Mouse (Mus musculus) liver, adult 2 months (tissue): ENCODE results near the gene Cadm3. TPM values are rescaled to one million over a fixed set of nuclear protein-coding genes. Genes with fewer than 3 reads are reported as not detected.
A peak's percentile ranks its signal among the peaks of the same experiment; 100 is the strongest.

ENCODE experiments used
- DNase-seq: peaks from one replicate; pipeline ENCODE4 v3.0.0-alpha.2; 2011; ENCODE audit warnings: low read depth, low spot score; ENCODE audit errors: extremely low read depth
- H3K27ac ChIP-seq: fragments of 200-500 bp; replicated peaks from 2 replicates; pipeline ENCODE4 v1.5.1; 2012; ENCODE audit warnings: low read depth, mild to moderate bottlenecking, control low read depth, inconsistent platforms, low read length; ENCODE audit not compliant: insufficient read depth
- H3K27me3 ChIP-seq: fragments of 200-500 bp; 2 replicates; pipeline ENCODE4 v1.6.1; 2012; ENCODE audit warnings: mild to moderate bottlenecking, moderate library complexity, low read length, inconsistent platforms; ENCODE audit not compliant: control insufficient read depth, insufficient read depth
- H3K36me3 ChIP-seq: fragments of 200-500 bp; 2 replicates; pipeline ENCODE4 v1.6.1; 2012; ENCODE audit warnings: low read length, inconsistent platforms; ENCODE audit not compliant: control insufficient read depth, insufficient read depth
- H3K4me1 ChIP-seq: fragments of 200-500 bp; 2 replicates; pipeline ENCODE4 v1.6.1; 2011; ENCODE audit warnings: low read length; ENCODE audit not compliant: control insufficient read depth, insufficient read depth
- H3K4me3 ChIP-seq: fragments of 200-500 bp; 2 replicates; pipeline ENCODE4 v1.5.1; 2011; ENCODE audit warnings: low read depth, mild to moderate bottlenecking, control low read depth, low read length, moderate library complexity; ENCODE audit not compliant: insufficient read depth
- H3K79me2 ChIP-seq: fragments of 200-500 bp; 2 replicates; pipeline ENCODE4 v1.6.1; 2012; ENCODE audit warnings: inconsistent platforms, mild to moderate bottlenecking, low read length, moderate library complexity; ENCODE audit not compliant: control insufficient read depth, insufficient read depth
- H3K9ac ChIP-seq: fragments of 200-500 bp; 2 replicates; pipeline ENCODE4 v1.6.1; 2012; ENCODE audit warnings: low read depth, mild to moderate bottlenecking, control low read depth, inconsistent platforms, low read length
- CTCF ChIP-seq: fragments of 200-500 bp; IDR thresholded peaks from 2 replicates; pipeline ENCODE4 v1.5.1; 2011; ENCODE audit warnings: low read depth, low read length, control low read depth
- POLR2A ChIP-seq: fragments of 200-500 bp; IDR thresholded peaks from 2 replicates; pipeline ENCODE4 v1.6.1; 2011; ENCODE audit warnings: low read length, control low read depth; ENCODE audit not compliant: insufficient read depth; ENCODE audit errors: extremely low read depth
- WGBS: fragments of 180-500 bp; shearing (Covaris S2); methylation state at CpG from one replicate; pipeline ENCODE4 v1.1.7; 2018; 5-methylcytosine and 5-hydroxymethylcytosine counted together
- polyA plus RNA-seq: library from polyadenylated mRNA; depleted of rRNA; stranded (reverse); fragments of >200 nt; gene quantifications from 2 replicates; pipeline ENCODE4 v1.2.3, GENCODE M21; 2012
- total RNA-seq: library from RNA; depleted of rRNA; stranded (reverse); fragments of >200 nt; gene quantifications from 2 replicates; pipeline ENCODE4 v1.2.3, GENCODE M21; 2014

Cadm3 gene
- total and polyA plus RNA-seq, 2 experiments, result 3.0 to 9.2 TPM

DNA sequence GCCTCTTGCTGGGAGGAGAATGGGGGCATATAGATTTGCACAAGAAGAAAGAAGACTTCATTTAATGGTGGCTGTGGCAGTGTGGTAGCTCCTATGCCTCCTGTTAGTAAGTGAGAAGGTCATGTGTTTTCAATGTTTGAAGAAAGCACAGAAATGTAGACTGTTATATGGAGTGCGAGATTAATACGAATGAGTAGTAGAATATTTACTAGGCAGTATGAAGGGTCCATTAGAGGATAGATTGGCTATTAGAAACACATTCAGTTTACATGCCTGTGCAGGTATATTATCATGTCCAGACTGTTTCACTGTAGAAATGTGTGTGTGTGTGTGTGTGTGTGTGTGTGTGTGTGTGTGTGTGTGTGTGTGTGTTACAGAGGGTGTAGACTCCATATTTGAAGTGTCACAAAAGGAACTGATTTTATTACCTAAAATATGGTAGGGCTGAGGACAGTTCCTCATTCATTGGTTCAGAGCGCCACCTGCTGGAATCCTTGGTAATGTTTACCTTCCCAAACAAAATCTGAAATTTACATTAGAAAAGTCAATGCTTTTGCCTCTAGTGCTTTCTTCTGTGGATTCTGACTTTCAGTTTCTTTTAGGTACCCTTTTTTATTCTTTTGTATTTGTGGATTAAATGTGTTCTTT, 31.0 kb upstream of the Cadm3 start:
- WGBS, result 20% methylated on average over 3 of the region's 3 CpGs
- no peaks in the 10 kb centered on the region for H3K79me2 ChIP-seq
- no peaks in the 10 kb centered on the region for H3K27me3 ChIP-seq
- TF ChIP-seq POLR2A (no peak), CTCF (peak; percentile 44; the same call in 1 of the 2 replicates)
- no peak overlapping the region for H3K27ac ChIP-seq
- H3K4me1 ChIP-seq, result no peaks in the 10 kb centered on the region
- H3K4me3 ChIP-seq, result no peak overlapping the region
- DNase-seq, result peak; percentile 39
- no peak overlapping the region for H3K9ac ChIP-seq
- H3K36me3 ChIP-seq, result no peaks in the 10 kb centered on the region

DNA sequence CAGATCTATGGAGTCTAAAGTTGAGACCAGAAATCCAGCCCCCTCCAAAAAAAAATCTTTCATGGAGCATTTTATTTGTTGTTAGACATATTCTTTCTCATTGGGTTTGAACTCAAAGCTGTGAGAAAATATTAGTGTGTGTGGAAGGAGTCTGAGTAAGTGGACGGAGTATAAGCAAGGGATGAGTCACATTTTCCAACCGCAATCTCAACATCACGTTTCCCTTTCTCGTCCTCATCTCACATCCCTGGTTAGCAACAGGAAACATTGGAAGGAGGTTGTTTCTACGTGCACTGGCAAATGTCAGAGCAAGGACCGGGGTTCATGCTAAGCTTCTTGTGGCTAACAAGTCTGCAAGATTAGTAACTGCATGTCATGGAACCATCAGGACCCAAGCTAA, 24.3 kb upstream of the Cadm3 start:
- H3K4me1 ChIP-seq, result no peaks in the 10 kb centered on the region
- peaks cover 3% of the 10 kb centered on the region; the same call in 1 of the 2 replicates for H3K27me3 ChIP-seq
- no peak overlapping the region for H3K4me3 ChIP-seq
- no peaks in the 10 kb centered on the region for H3K36me3 ChIP-seq
- H3K9ac ChIP-seq, result no peak overlapping the region
- TF ChIP-seq CTCF (no peak), POLR2A (no peak)
- no peaks in the 10 kb centered on the region for H3K79me2 ChIP-seq
- no peak for DNase-seq
- WGBS, result 68% methylated on average over 6 of the region's 6 CpGs
- H3K27ac ChIP-seq, result no peak overlapping the region

DNA sequence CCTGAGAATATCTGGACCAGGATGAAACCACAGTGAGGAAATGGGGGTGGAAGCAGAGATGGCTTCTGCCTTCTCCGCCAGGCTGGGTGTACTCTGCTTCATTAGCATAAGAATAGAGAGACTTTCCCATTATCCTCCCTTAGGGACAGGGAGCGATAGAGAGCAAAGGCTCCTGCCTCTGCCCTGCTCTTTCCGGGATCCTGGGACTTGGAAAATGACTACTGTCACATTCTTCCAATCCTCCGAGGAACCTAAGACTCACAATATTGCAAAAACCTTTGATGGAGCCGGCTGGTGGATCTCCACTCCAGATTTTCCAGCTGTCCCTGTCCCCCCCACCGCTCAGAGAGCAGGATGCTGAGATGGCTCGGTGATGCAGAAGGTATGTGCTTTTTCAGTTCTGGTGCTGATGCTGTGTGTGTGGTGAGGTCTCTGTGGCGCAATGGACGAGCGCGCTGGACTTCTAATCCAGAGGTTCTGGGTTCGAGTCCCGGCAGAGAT, 22.5 kb upstream of the Cadm3 start:
- Histone ChIP-seq H3K79me2 (no peaks in the 10 kb centered on the region), H3K27ac (no peak overlapping the region), H3K4me1 (no peaks in the 10 kb centered on the region), H3K27me3 (peaks cover 3% of the 10 kb centered on the region; the same call in 1 of the 2 replicates), H3K36me3 (no peaks in the 10 kb centered on the region), H3K4me3 (no peak overlapping the region), H3K9ac (no peak overlapping the region)
- 14% methylated on average over 13 of the region's 13 CpGs for WGBS
- no peak for DNase-seq
- no peak for TF ChIP-seq POLR2A

DNA sequence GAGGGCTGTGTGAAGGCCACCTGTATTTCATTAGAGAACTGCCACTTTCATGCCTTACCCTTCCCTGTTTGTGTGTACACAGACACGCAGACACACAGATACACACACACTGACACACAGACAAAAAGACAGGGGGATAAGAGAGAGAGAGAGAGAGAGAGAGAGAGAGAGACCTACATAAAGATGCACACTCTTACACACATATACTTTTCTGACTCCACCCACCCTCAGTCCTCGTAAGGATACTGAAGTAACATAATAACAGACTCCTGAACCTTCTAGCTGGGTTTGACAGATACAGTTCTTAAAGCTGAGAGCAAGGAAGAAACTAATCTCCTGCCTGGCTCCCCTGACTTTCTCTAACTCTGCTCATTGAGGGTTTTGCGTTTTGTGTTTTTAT, 21.9 kb upstream of the Cadm3 start:
- Histone ChIP-seq H3K27ac (no peak overlapping the region), H3K4me3 (no peak overlapping the region), H3K79me2 (no peaks in the 10 kb centered on the region), H3K27me3 (peaks cover 3% of the 10 kb centered on the region; the same call in 1 of the 2 replicates), H3K4me1 (no peaks in the 10 kb centered on the region), H3K9ac (no peak overlapping the region), H3K36me3 (no peaks in the 10 kb centered on the region)
- WGBS, result 25% methylated on average over 3 of the region's 3 CpGs
- no peak for DNase-seq
- TF ChIP-seq POLR2A (no peak), CTCF (no peak)

DNA sequence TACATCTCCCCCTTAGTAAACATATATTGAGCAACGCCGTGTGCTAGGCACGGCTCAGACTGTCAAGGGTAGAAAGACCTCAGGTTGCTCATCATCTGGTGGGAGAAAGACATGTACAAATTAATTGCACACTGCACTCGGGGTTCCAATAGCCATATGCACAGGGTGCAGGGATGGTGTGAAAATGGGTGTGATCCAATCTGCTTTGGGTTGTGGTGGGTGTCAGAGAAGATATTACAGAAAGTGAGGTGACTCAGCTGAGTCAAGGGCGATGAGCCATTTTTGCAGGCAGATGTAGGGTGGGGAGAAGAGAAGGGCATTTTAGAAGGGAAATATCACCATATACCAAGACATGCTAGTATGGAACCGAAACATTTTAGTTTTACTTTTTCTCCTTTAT, 13.9 kb upstream of the Cadm3 start:
- no peak for TF ChIP-seq CTCF
- no peak for TF ChIP-seq POLR2A
- 79% methylated on average over 6 of the region's 6 CpGs for whole genome bisulfite sequencing
- no peaks in the 10 kb centered on the region for H3K4me1 ChIP-seq
- H3K36me3 ChIP-seq, result no peaks in the 10 kb centered on the region
- no peaks in the 10 kb centered on the region for H3K79me2 ChIP-seq
- H3K4me3 ChIP-seq, result no peak overlapping the region
- DNase-seq, result no peak
- peaks cover 2% of the 10 kb centered on the region; the same call in 1 of the 2 replicates for H3K27me3 ChIP-seq
- H3K27ac ChIP-seq, result no peak overlapping the region
- no peak overlapping the region for H3K9ac ChIP-seq

DNA sequence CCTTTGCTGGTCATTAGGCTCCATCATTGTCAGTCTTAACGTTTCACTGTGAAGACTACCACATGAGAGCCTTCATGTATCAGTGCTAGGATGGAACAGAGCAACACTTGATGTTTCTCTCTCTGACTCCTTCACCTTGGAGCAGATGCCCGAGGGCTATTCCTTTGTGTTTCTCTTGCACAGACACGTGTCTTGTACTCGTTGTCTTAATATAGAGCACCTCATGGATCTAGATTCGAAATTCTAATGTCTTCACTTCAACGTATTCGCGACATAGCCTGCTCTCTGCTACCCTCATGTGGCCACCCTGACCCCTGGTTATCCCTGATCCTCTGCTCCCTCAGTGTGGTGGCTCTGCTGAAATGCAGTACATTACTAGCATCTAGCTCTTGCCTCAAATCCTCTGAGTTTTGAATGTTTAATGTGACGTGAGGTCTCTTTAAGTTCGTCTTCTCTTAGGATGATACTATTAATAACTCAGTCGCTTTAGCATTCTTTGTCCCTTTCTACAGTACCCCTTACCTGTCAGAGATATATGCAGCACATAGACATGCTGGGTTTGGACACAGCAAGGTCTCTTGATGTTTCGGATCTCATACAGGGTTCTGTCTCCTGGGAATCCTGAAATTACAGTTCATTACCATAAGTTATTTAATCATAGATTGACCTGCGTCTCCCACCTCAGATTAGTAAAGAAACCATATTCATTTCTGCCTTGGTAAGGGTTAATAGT, 10.1 kb upstream of the Cadm3 start:
- no peak overlapping the region for H3K27ac ChIP-seq
- no peaks in the 10 kb centered on the region for H3K79me2 ChIP-seq
- TF ChIP-seq CTCF, result peak; percentile 84
- no peak for TF ChIP-seq POLR2A
- WGBS, result 33% methylated on average over 13 of the region's 13 CpGs
- no peak for DNase-seq
- H3K4me3 ChIP-seq, result no peak overlapping the region
- no peak overlapping the region for H3K9ac ChIP-seq
- H3K4me1 ChIP-seq, result no peaks in the 10 kb centered on the region
- H3K36me3 ChIP-seq, result no peaks in the 10 kb centered on the region
- peaks cover 2% of the 10 kb centered on the region; the same call in 1 of the 2 replicates for H3K27me3 ChIP-seq
